Mouse (Mus musculus) testis, adult 10 weeks (tissue): ENCODE data around the gene Nkain1. TPM values are rescaled to one million over a fixed set of nuclear protein-coding genes. Genes with fewer than 3 reads are reported as not detected.

Experiments
- polyA plus RNA-seq: library from polyadenylated mRNA; stranded (reverse); fragments of 350-450 nt; fragmentation: Illumina TruSeq; extraction: RNeasy Lipid Tissue Mini Kit (QIAGEN cat#74804); gene quantifications from one replicate; pipeline ENCODE4 v1.2.3, GENCODE M21; 2014; ENCODE audit warnings: low read depth, low replicate concordance

The Nkain1 gene
- polyA plus RNA-seq = not detected

DNA sequence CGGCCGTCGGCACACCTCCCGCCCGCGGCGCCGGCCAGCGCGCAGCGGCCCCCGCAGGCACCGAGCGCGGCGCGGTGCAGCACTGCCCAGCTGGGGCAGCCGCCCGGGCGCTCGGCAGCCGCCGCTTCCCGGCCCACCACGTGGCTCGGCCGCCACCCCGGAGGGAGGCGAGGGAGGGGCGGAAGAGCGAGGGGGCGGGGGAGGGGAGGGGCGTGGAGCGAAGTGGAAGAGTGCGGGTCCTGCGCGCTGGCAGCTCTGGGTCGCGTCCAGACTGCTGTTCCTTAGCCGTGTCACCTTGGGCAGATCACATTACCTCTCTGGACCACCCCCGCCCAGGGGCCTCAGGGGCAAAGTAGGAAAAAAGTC is at the start of gene Nkain1:
Nkain1 (minus strand) TSS at position 126 of the 366 bp plus-strand sequence.

Other genes starting within 250 kb of the Nkain1 start
- 12.5 TPM for gene Zcchc17, start 214.2 kb downstream of the Nkain1 start, polyA plus RNA-seq
- gene Snrnp40, start 214.0 kb downstream of the Nkain1 start, polyA plus RNA-seq = 20.8 TPM
- gene Pum1, start 89.1 kb upstream of the Nkain1 start, polyA plus RNA-seq = 39.4 TPM
- gene Sdc3, start 218.4 kb upstream of the Nkain1 start, polyA plus RNA-seq = 0.84 TPM